27 mouse cellular contexts compared by ENCODE assay signal in the genomic region with DNA sequence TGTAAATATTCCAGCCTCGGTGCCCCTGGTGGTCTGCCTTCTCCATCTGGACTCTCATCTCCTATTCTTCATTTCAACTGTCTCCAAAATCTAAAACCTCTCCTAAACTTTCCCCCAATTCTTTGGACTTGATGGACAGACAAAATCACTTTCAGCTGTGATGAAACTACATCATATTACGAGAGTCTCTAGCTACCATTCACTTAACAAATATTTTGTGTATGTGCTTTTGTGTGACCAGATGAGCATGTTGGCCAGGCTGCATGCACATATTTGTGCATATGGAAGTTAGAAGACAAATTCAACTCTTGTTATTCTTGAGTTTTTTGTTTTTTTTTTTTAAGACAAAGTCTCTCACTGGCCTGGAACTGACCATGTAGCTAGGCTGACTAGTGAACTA.
"Had no signal": no experiment of that assay in that cellular context is flagged by ENCODE, and none has a peak within 500 bp of the region (broad histone marks: within the 10 kb centered on the region; RNA-seq: fewer than 3 reads in every experiment).

No protein-coding gene starts in this region.

- H3K27me3 ChIP-seq: embryonic facial prominence, embryonic 12.5 days; embryonic facial prominence, embryonic 13.5 days; embryonic facial prominence, embryonic 15.5 days; forebrain, embryonic 12.5 days; forebrain, embryonic 13.5 days; forebrain, embryonic 15.5 days had no signal

- H3K9ac ChIP-seq: embryonic facial prominence, embryonic 12.5 days; embryonic facial prominence, embryonic 13.5 days; embryonic facial prominence, embryonic 15.5 days; forebrain, embryonic 12.5 days; forebrain, embryonic 13.5 days; forebrain, embryonic 15.5 days; forebrain, postnatal 0 days had no signal

- H3K36me3 ChIP-seq: embryonic facial prominence, embryonic 10.5 days; embryonic facial prominence, embryonic 12.5 days; embryonic facial prominence, embryonic 13.5 days; embryonic facial prominence, embryonic 15.5 days; forebrain, embryonic 10.5 days; forebrain, embryonic 12.5 days; forebrain, embryonic 15.5 days; heart, embryonic 10.5 days had no signal

- DNase-seq: cerebellum, adult 9-10 months; cerebellum, adult 9-11 months; cerebellum, postnatal 10 days; cerebellum, postnatal 14 days; cerebellum, postnatal 25 days; cerebellum, postnatal 36 days; embryo, embryonic 11 days; gastrocnemius, adult 2 months; gastrocnemius, postnatal 10 days; gastrocnemius, postnatal 14 days; gastrocnemius, postnatal 25 days; gastrocnemius, postnatal 36 days; heart, adult 18-20 months; heart, adult 2 months had no signal

- H3K27ac ChIP-seq: embryonic facial prominence, embryonic 10.5 days; embryonic facial prominence, embryonic 12.5 days; embryonic facial prominence, embryonic 13.5 days; embryonic facial prominence, embryonic 15.5 days; forebrain, embryonic 10.5 days; forebrain, embryonic 12.5 days; forebrain, embryonic 13.5 days; forebrain, embryonic 15.5 days; gastrocnemius, adult 2 months; heart, adult 2 months; heart, embryonic 10.5 days had no signal

- H3K4me2 ChIP-seq: embryonic facial prominence, embryonic 12.5 days; embryonic facial prominence, embryonic 13.5 days; embryonic facial prominence, embryonic 15.5 days; forebrain, embryonic 12.5 days; forebrain, embryonic 13.5 days; forebrain, embryonic 15.5 days had no signal

- H3K9me3 ChIP-seq: embryonic facial prominence, embryonic 10.5 days; embryonic facial prominence, embryonic 12.5 days; embryonic facial prominence, embryonic 13.5 days; embryonic facial prominence, embryonic 15.5 days; forebrain, embryonic 10.5 days; forebrain, embryonic 12.5 days; forebrain, embryonic 13.5 days; forebrain, embryonic 15.5 days; heart, embryonic 10.5 days had no signal

- ATAC-seq: forebrain, embryonic 13.5 days; forebrain, embryonic 14.5 days; forebrain, embryonic 15.5 days; forebrain, embryonic 16.5 days had no signal

- H3K4me1 ChIP-seq: embryonic facial prominence, embryonic 12.5 days; embryonic facial prominence, embryonic 13.5 days; embryonic facial prominence, embryonic 15.5 days; forebrain, embryonic 10.5 days; forebrain, embryonic 12.5 days; forebrain, embryonic 13.5 days; forebrain, embryonic 15.5 days; heart, embryonic 10.5 days had no signal

- H3K4me3 ChIP-seq: embryonic facial prominence, embryonic 10.5 days; embryonic facial prominence, embryonic 12.5 days; embryonic facial prominence, embryonic 13.5 days; embryonic facial prominence, embryonic 15.5 days; erythroblast, embryonic 14.5 days; forebrain, embryonic 10.5 days; forebrain, embryonic 12.5 days; forebrain, embryonic 13.5 days; forebrain, embryonic 15.5 days; gastrocnemius, adult 2 months; heart, adult 2 months; heart, embryonic 10.5 days had no signal
